ENCODE assay signal across 9 mouse cellular contexts in the genomic region with DNA sequence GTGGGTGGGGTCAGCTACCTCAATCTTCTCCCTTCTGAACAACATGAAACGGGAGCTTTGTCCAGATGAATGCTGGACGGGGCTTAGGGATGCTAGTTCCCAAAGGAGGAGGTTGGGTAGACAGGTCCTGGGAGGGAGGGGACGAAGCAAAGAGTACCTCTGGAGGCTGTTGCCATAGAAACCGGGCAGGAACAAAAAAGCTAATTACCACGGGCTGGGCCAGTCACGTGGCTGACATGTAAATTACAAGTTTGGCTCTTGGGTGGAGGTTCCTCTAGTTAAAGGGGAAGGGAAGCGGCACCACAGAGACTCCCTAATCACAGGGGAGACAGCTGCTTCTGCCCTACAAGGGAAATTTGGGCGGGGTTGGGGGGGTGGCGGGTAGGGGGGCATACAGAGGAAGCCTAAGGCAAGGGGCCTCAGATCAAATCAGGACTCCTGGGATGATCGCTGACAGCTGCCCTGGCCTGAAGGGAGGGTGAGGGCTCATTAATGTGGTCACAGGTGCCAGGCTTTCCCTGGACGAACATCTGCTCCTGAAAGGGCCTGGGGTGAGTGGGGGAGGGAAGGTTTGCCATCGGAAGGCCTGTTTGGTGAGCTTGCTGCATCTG. TPM values are rescaled to one million over a fixed set of nuclear protein-coding genes. Genes with fewer than 3 reads are reported as not detected.
DNase-seq lines count a peak whose midpoint lies in the region; ATAC-seq and TF ChIP-seq lines count a peak whose summit lies in the region.
"Had no signal": no experiment of that assay in that cellular context is flagged by ENCODE, and none has a peak within 500 bp of the region (broad histone marks: within the 10 kb centered on the region; RNA-seq: fewer than 3 reads in every experiment).

No protein-coding gene starts in this region.

- peak; percentile 88 for DNase-seq in heart, adult 11 months
- DNase-seq in heart, adult 8-10 months (ENCODE audit: low spot score) = no peak
- peak; percentile 63 to 77 for DNase-seq in cerebellum, adult 2 months
- peak; percentile 43 for DNase-seq in forelimb bud, embryonic 11.5 days (ENCODE audit: low read depth, low spot score)
- DNase-seq in left cerebral cortex, adult 2 months (ENCODE audit: extremely low spot score in 1 of 2, low spot score in 2 of 2) = peak; percentile 72 to 80
- no peak for DNase-seq in lung, postnatal 10 days
- DNase-seq in ovary, postnatal 10 days (ENCODE audit: low spot score) = no peak

- H3K9me3 ChIP-seq in neural tube, embryonic 13.5 days = no peaks in the 10 kb centered on the region

- H3K27ac ChIP-seq in cerebellum, adult 2 months (ENCODE audit: insufficient read depth, low read length) = 0 out of 2 replicates have a peak overlapping the region, but pooled peaks have one; percentile 71
- H3K27ac ChIP-seq in left cerebral cortex, adult 2 months = peak overlapping the region; percentile 92
- peak overlapping the region; percentile 98 for H3K27ac ChIP-seq in neural tube, embryonic 13.5 days (replicated peaks)

- TF ChIP-seq POLR2A in cerebellum, adult 2 months (IDR thresholded peaks at IDR 0.05; ENCODE audit: borderline replicate concordance, insufficient read depth, low read length) = peak; percentile 28; the same call in 1 of the 2 replicates

- ATAC-seq in neural tube, embryonic 13.5 days (ENCODE audit: low read depth) = peak; percentile 13

- intact Hi-C loops in left cerebral cortex, adult 2 months (cut with DNase I) = no loop called here

- H3K4me1 ChIP-seq in cerebellum, adult 2 months (ENCODE audit: control insufficient read depth, insufficient read depth, low read length) = peaks cover 25% of the 10 kb centered on the region
- peaks cover 46% of the 10 kb centered on the region for H3K4me1 ChIP-seq in neural tube, embryonic 13.5 days (replicated peaks)

- peak overlapping the region; percentile 85 for H3K4me2 ChIP-seq in neural tube, embryonic 13.5 days

- peak overlapping the region; percentile 81 for H3K4me3 ChIP-seq in cerebellum, adult 2 months (replicated peaks; ENCODE audit: insufficient read depth, low read depth, low read length)
- peak overlapping the region; percentile 91 for H3K4me3 ChIP-seq in left cerebral cortex, adult 2 months
- H3K4me3 ChIP-seq in neural tube, embryonic 13.5 days = peak overlapping the region; percentile 87

- peaks cover 6% of the 10 kb centered on the region; the same call in 1 of the 2 replicates for H3K36me3 ChIP-seq in neural tube, embryonic 13.5 days

- no peaks in the 10 kb centered on the region for H3K27me3 ChIP-seq in cerebellum, adult 2 months (ENCODE audit: control insufficient read depth, insufficient read depth, low read length)
- H3K27me3 ChIP-seq in neural tube, embryonic 13.5 days = no peaks in the 10 kb centered on the region; the same call in 1 of the 2 replicates

- H3K9ac ChIP-seq in neural tube, embryonic 13.5 days = peak overlapping the region; percentile 100

- WGBS in cerebellum, adult 2 months = 3% methylated on average over 12 of the region's 12 CpGs
- under 1% methylated on average over 12 of the region's 12 CpGs for WGBS in neural tube, embryonic 13.5 days

- no peak for TF ChIP-seq CTCF in cerebellum, adult 2 months (IDR thresholded peaks at IDR 0.05; ENCODE audit: borderline replicate concordance, insufficient read depth, low read depth, low read length)
- TF ChIP-seq CTCF in left cerebral cortex, adult 2 months (IDR thresholded peaks at IDR 0.05) = no peak

RNA-seq across cellular contexts. Expression of gene Tubb3, which starts 1.4 kb away (rescaled TPM):
- under 1 TPM; 0.22 to 0.75 (median 0.35) TPM for total RNA-seq in heart, adult 8-10 months (2022)
- polyA plus RNA-seq in cerebellum, adult 2 months (2012; rRNA removed) = 670 and 684 TPM in 2 replicates
- total RNA-seq in left cerebral cortex, adult 2 months (2021) = 100 to 1,000 TPM; 373 to 377 TPM
- polyA plus RNA-seq in neural tube, embryonic 13.5 days (2015; fragmentation: Nextera tagmentation; extraction: Ambion mirVana) = 1,543 and 1,658 TPM in 2 replicates

RNA-seq across cellular contexts. Expression of gene Mc1r, which starts 5.8 kb away (rescaled TPM):
- not detected for total RNA-seq in heart, adult 8-10 months (2022)
- 0.05 and 0.06 TPM in 2 replicates for polyA plus RNA-seq in cerebellum, adult 2 months (2012; rRNA removed)
- under 1 TPM; 0.18 to 0.19 TPM for total RNA-seq in left cerebral cortex, adult 2 months (2021)
- 0.21 and 0.22 TPM in 2 replicates for polyA plus RNA-seq in neural tube, embryonic 13.5 days (2015; fragmentation: Nextera tagmentation; extraction: Ambion mirVana)
- polyA plus RNA-seq: large intestine, adult 2 months had no signal

RNA-seq across cellular contexts. Expression of gene Def8, which starts 10.7 kb away (rescaled TPM):
- total RNA-seq in heart, adult 8-10 months (2022) = 10 to 100 TPM; 64.0 to 74.9 (median 68.1) TPM
- 73.1 and 73.4 TPM in 2 replicates for polyA plus RNA-seq in cerebellum, adult 2 months (2012; rRNA removed)
- 10 to 100 TPM; 55.0 to 55.5 TPM for total RNA-seq in left cerebral cortex, adult 2 months (2021)
- 43.3 and 44.5 TPM in 2 replicates for polyA plus RNA-seq in neural tube, embryonic 13.5 days (2015; fragmentation: Nextera tagmentation; extraction: Ambion mirVana)

RNA-seq across cellular contexts. Expression of gene Tcf25, which starts 39.1 kb away (rescaled TPM):
- total RNA-seq in heart, adult 8-10 months (2022) = 100 to 1,000 TPM; 135 to 187 (median 158) TPM
- polyA plus RNA-seq in cerebellum, adult 2 months (2012; rRNA removed) = 691 and 692 TPM in 2 replicates
- total RNA-seq in left cerebral cortex, adult 2 months (2021) = 100 to 1,000 TPM; 586 to 610 TPM
- 317 and 328 TPM in 2 replicates for polyA plus RNA-seq in neural tube, embryonic 13.5 days (2015; fragmentation: Nextera tagmentation; extraction: Ambion mirVana)

Comparison
In these comparisons a context has a peak if more than half of its experiments do, and no peak if none do; other contexts are left out.
1. DNase-seq: peak in heart, adult 11 months (single experiment), cerebellum, adult 2 months (2 of 2), forelimb bud, embryonic 11.5 days (single experiment) and left cerebral cortex, adult 2 months (2 of 2); none in heart, adult 8-10 months (single experiment), lung, postnatal 10 days (single experiment) and ovary, postnatal 10 days (single experiment).
2. RNA of gene Tubb3, which starts 1.4 kb away (total RNA-seq): 373 to 377 TPM in left cerebral cortex, adult 2 months; 0.22 to 0.75 TPM in heart, adult 8-10 months; every median in the first group is over 100 times any median in the second.
3. Peak in every context shown above with its lines, with median percentiles within 50 percentile points of each other: H3K27ac ChIP-seq and H3K4me3 ChIP-seq.